Mouse (Mus musculus): ENCODE results near the gene Ice1. TPM values are rescaled to one million over a fixed set of nuclear protein-coding genes. Genes with fewer than 3 reads are reported as not detected.
A peak's percentile ranks its signal among the peaks of the same experiment; 100 is the strongest.

The Ice1 gene
- polyA plus RNA-seq, 1 experiment from 2014 or later: 24.9 TPM

DNA sequence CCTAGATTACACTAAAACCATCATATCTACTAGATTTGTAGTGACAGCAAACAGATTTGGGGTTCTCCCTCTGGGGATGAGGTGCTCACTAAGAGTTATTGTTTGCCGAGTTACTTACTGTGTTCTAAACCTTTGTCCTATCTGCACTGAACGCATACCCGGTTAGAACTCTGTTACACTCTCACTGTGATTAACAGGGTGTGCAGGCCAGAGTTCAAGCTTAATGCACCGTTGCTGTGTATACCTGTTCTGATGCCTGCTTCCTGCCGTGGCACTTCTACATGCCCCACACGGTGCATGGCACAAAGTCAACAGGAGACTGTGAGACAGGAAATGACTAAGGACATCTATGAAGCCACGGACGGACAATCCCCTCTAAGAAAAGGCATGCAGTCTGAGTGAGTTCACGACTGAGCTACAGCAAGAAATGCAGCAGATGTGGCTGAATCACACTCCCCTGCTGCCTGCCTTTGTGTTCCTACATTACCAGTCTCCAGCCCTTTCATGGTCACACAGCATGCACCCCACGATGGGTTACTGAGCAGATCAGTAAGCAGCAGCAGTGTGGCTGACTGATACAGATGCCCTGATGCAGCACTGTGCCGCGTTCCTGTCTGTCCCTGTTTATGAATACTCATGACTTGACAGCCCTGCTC lies 37.3 kb downstream of the Ice1 start:
- no peaks in the 10 kb centered on the region for H3K4me1 ChIP-seq (replicated peaks)
- 71% methylated on average over 12 of the region's 12 CpGs for WGBS
- H3K4me2 ChIP-seq: no peak overlapping the region
- H3K36me3 ChIP-seq: peaks cover 91% of the 10 kb centered on the region
- H3K27ac ChIP-seq (replicated peaks): no peak overlapping the region
- H3K9me3 ChIP-seq: no peaks in the 10 kb centered on the region
- ATAC-seq (ENCODE audit: low read depth): no peak
- H3K27me3 ChIP-seq: no peaks in the 10 kb centered on the region
- H3K9ac ChIP-seq: no peak overlapping the region
- H3K4me3 ChIP-seq: no peak overlapping the region

DNA sequence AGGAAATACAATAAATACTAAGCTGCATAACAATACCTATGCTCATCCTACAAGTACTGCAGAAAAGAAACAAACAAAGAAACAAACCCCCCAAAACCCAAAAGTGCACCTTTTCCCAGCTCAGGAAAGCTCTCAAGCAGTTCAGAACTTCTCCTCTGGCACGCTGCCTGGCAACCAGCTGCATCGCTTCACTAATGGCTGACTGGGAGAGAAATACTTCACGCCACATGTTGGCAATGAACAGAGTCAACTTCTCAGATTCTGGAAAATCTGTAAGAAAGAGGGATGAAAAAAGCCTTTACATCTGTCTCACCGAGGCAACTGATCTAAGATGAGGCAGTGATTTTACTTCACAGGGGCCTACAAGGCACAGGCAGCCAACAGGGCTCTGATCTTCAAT lies 38.5 kb downstream of the Ice1 start:
- WGBS: 80% methylated on average over 4 of the region's 4 CpGs
- no peak for ATAC-seq (ENCODE audit: low read depth)
- peaks cover 91% of the 10 kb centered on the region for H3K36me3 ChIP-seq
- H3K4me1 ChIP-seq (replicated peaks): no peaks in the 10 kb centered on the region
- no peaks in the 10 kb centered on the region for H3K27me3 ChIP-seq
- no peak overlapping the region for H3K9ac ChIP-seq
- no peak overlapping the region for H3K4me2 ChIP-seq
- no peak overlapping the region for H3K4me3 ChIP-seq
- no peak overlapping the region for H3K27ac ChIP-seq (replicated peaks)
- no peaks in the 10 kb centered on the region for H3K9me3 ChIP-seq

DNA sequence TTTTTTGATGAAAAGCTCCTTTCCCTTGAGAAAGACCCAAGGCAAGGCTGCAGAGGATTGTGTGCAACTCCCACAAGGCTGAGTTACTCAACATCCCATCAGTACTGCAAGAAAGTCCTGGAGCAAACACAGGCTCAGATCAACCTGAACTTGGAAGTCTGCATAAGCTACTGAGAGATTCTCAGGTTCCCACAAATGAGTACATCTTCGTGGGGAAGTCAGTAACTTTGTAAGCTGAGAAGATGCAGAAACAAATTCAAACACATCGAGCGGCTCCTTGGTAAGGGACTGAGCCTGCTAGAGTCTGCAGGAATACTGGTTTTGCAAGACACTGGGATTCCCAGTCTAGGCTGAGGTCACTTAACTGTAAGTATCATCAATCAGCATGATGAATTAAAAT lies 40.5 kb downstream of the Ice1 start:
- no peaks in the 10 kb centered on the region for H3K27me3 ChIP-seq
- no peak overlapping the region for H3K27ac ChIP-seq (replicated peaks)
- WGBS: 93% methylated on average over 3 of the region's 3 CpGs
- H3K4me3 ChIP-seq: no peak overlapping the region
- no peaks in the 10 kb centered on the region for H3K4me1 ChIP-seq (replicated peaks)
- H3K4me2 ChIP-seq: no peak overlapping the region
- H3K36me3 ChIP-seq: peaks cover 91% of the 10 kb centered on the region
- ATAC-seq (ENCODE audit: low read depth): no peak
- H3K9ac ChIP-seq: no peak overlapping the region
- no peaks in the 10 kb centered on the region for H3K9me3 ChIP-seq

DNA sequence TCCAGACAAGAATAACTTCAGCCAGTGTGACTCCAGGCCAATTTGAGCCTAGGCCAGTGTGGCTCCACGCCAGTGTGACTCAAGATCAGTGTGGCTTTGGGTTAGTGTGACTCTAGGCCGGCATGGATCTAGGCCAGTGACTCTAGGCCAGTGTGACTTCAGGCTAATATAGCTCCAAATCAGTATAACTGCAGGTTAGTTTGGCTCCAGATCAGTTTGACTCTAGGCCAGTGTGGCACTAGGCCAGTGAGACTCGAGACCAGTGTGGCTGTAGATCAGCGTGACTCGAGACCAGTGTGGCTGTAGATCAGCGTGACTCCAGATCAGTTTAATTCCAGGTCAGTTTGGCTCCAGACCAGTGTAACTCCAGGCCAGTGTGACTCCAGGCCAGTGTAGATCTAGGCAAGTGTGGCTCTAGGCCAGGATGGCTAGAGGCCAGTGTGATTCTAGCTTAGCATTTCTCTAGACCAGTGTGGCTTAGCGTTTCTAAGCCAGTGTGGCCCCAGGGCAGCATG lies 47.1 kb downstream of the Ice1 start:
- Histone ChIP-seq H3K4me1 (replicated peaks) (no peaks in the 10 kb centered on the region), H3K4me2 (no peak overlapping the region), H3K27me3 (no peaks in the 10 kb centered on the region), H3K27ac (replicated peaks) (no peak overlapping the region), H3K4me3 (no peak overlapping the region), H3K9me3 (no peaks in the 10 kb centered on the region), H3K36me3 (peaks cover 88% of the 10 kb centered on the region), H3K9ac (no peak overlapping the region)
- no peak for ATAC-seq (ENCODE audit: low read depth)
- 90% methylated on average over 7 of the region's 7 CpGs for WGBS

DNA sequence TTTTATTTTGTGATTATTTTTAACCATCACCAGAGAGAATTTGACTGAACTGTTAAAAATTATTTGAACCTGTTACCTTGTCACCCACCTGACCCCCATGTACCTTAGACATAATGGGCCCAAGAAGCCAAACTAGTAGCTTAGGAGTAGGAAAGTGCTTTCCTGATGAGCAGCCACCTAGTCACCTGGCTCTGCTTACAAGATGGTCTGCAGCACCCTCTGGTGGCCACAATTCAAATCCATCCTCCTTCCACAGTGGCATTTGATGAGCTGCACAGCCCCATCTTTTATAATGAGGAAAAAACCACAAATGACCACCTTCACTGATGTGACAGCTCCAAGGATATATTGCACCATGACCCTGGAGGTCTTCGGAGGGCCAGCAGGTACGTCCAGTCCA lies 50.5 kb downstream of the Ice1 start:
- Histone ChIP-seq H3K4me2 (no peak overlapping the region), H3K9me3 (no peaks in the 10 kb centered on the region), H3K36me3 (peaks cover 62% of the 10 kb centered on the region), H3K4me3 (no peak overlapping the region), H3K9ac (no peak overlapping the region), H3K27ac (replicated peaks) (no peak overlapping the region), H3K4me1 (replicated peaks) (no peaks in the 10 kb centered on the region), H3K27me3 (no peaks in the 10 kb centered on the region)
- 80% methylated on average over 2 of the region's 2 CpGs for WGBS
- ATAC-seq (ENCODE audit: low read depth): peak; percentile 72

DNA sequence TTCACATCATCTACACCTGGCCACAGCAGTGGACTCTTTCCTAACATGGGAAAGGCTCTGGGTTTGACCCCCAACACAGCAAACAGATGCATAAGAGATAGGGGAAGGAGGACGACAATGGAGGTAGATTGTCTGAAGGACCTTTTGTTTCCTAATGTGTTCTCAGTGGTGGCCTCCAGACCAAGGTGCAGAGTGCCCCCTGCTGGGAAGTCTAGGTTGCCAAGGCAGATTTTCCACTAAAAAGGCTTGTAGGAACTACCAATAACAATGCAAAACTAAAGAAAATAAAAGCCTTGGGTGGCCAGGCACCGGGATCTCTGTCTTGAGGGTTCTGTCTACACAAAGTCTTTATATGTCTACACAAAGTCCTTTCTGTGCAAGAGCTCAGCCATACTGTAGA lies 54.9 kb downstream of the Ice1 start:
- Histone ChIP-seq H3K27me3 (no peaks in the 10 kb centered on the region), H3K4me2 (no peak overlapping the region), H3K4me3 (no peak overlapping the region), H3K9ac (no peak overlapping the region), H3K9me3 (no peaks in the 10 kb centered on the region), H3K4me1 (replicated peaks) (no peaks in the 10 kb centered on the region), H3K36me3 (peaks cover 23% of the 10 kb centered on the region), H3K27ac (replicated peaks) (no peak overlapping the region)
- 25% methylated on average over 2 of the region's 2 CpGs for WGBS
- no peak for ATAC-seq (ENCODE audit: low read depth)

DNA sequence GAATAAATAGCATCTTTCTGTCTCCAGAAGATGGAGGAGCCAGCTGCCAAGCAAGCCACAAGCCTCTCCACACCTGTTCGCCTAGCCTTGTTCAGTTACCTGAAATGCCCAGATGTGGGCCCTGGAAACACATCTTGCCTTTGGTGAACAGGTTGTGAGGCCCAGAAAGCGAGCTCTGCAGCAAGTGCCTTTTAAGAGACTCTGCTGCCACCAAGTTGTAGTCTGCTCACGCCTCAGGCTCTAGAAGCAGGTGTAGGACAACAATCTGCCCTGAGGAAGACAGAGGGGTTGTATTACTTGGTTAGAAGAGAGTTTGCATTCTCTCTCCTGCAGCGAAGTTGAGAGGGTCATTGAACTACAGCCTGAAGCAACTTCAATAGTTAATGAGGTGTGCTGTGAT lies 55.9 kb downstream of the Ice1 start:
- ATAC-seq (ENCODE audit: low read depth): no peak

DNA sequence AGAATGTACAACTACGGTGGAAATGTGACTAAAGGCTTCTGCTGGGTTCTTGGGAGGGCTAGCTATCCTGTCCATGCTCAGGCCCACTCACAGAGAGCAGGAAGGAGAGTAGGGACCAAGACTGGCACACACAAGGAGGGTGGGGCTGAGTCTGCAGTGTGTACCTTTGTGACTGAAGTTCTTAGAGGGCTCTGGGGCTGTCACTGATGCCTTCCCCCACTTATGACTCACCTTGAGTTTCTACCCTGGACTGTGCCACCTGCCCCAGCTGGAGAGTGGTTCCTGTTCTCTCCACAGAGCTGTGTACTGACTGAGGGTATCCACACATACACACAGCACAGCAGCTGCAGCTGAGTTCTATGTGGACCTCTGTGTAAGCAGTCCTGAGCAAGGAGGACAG lies 63.2 kb downstream of the Ice1 start:
- no peaks in the 10 kb centered on the region for H3K36me3 ChIP-seq
- H3K27ac ChIP-seq (replicated peaks): no peak overlapping the region
- H3K27me3 ChIP-seq: no peaks in the 10 kb centered on the region
- H3K9ac ChIP-seq: no peak overlapping the region
- peaks cover 14% of the 10 kb centered on the region for H3K4me1 ChIP-seq (replicated peaks)
- ATAC-seq (ENCODE audit: low read depth): no peak
- H3K9me3 ChIP-seq: no peaks in the 10 kb centered on the region
- 87% methylated on average over 1 of the region's 1 CpGs for WGBS
- no peak overlapping the region for H3K4me3 ChIP-seq
- no peak overlapping the region for H3K4me2 ChIP-seq

More for the DNA sequence above, 55.9 kb downstream of the Ice1 start:
- Histone ChIP-seq H3K4me1 (replicated peaks) (peaks cover 5% of the 10 kb centered on the region), H3K4me3 (no peak overlapping the region), H3K4me2 (no peak overlapping the region), H3K27me3 (no peaks in the 10 kb centered on the region), H3K36me3 (peaks cover 19% of the 10 kb centered on the region), H3K9me3 (no peaks in the 10 kb centered on the region), H3K9ac (no peak overlapping the region), H3K27ac (replicated peaks) (0 out of 2 replicates have a peak overlapping the region, but pooled peaks have one; percentile 13)
- 90% methylated on average over 4 of the region's 4 CpGs for WGBS

DNA sequence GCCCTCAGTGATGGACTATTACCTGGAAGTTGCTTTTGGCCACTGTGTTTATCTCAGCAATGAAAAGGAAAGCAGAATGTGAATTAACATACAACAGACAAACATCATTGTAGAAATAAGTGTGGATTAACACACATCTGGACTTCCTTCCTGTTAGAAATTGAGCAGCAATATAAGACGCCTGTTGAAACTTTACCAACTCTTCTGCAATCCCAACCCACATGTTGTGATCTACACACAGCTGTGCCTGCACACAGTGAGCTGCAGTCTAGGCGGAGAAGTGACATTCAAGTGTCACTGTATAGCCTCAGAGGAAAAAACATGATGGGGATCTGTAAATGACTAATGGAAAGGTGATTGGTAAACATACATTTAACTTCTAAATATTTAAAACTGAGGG lies 69.5 kb downstream of the Ice1 start:
- no peaks in the 10 kb centered on the region for H3K27me3 ChIP-seq
- 84% methylated on average over 2 of the region's 2 CpGs for WGBS
- H3K36me3 ChIP-seq: no peaks in the 10 kb centered on the region
- no peak for ATAC-seq (ENCODE audit: low read depth)
- H3K4me2 ChIP-seq: no peak overlapping the region
- no peaks in the 10 kb centered on the region for H3K4me1 ChIP-seq (replicated peaks)
- H3K9ac ChIP-seq: no peak overlapping the region
- H3K27ac ChIP-seq (replicated peaks): no peak overlapping the region
- H3K4me3 ChIP-seq: no peak overlapping the region
- no peaks in the 10 kb centered on the region for H3K9me3 ChIP-seq

DNA sequence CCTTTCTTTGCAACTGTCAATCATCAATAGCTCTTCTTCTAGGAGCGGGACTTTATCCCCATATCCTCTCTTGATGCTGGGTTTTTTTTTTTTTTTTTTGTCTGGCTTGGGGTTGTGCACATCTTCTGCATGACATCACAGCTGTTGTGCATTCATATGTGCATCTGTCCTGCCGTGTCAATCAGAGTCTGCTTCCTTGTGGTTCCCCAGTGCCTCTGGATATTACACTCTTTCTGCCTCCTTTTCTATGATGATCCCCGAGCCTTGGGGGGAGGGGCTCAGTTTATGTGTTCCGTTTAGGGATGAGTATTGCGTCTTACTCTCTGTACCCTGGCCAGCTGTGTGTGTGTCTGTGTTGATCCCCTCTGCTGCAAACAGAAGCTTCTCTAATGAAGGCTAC lies 84.0 kb downstream of the Ice1 start:
- Histone ChIP-seq H3K4me2 (no peak overlapping the region), H3K4me1 (replicated peaks) (no peaks in the 10 kb centered on the region), H3K9me3 (no peaks in the 10 kb centered on the region), H3K27me3 (no peaks in the 10 kb centered on the region), H3K4me3 (no peak overlapping the region), H3K27ac (replicated peaks) (no peak overlapping the region), H3K9ac (no peak overlapping the region), H3K36me3 (no peaks in the 10 kb centered on the region)
- ATAC-seq (ENCODE audit: low read depth): no peak
- 75% methylated on average over 5 of the region's 5 CpGs for WGBS

DNA sequence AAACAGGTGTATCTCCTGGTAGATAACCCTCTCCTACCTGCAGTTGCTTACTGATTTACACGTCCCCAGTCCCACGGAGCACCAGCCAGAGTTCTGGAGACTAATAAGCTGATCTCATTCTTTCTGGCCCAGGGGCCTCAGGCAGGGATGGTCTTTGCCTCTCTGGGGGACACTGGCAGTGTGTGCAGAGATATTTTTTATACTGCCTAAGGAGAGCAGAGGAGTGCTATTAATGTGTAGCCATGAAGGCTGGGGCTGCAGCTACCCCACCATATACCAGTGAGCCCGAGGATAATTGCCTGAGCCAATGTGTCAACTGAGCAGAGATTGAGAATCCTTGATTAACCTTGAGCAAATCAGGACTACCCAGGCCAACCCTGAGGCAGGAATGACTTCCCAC lies 90.0 kb downstream of the Ice1 start:
- 25% methylated on average over 3 of the region's 3 CpGs for WGBS
- Histone ChIP-seq H3K27me3 (no peaks in the 10 kb centered on the region), H3K4me3 (no peak overlapping the region), H3K4me2 (no peak overlapping the region), H3K36me3 (no peaks in the 10 kb centered on the region), H3K9me3 (no peaks in the 10 kb centered on the region), H3K9ac (no peak overlapping the region), H3K27ac (replicated peaks) (peak overlapping the region; percentile 9; the same call in 1 of the 2 replicates), H3K4me1 (replicated peaks) (peaks cover 11% of the 10 kb centered on the region)
- no peak; the same call in 1 of the 2 replicates for ATAC-seq (ENCODE audit: low read depth)

DNA sequence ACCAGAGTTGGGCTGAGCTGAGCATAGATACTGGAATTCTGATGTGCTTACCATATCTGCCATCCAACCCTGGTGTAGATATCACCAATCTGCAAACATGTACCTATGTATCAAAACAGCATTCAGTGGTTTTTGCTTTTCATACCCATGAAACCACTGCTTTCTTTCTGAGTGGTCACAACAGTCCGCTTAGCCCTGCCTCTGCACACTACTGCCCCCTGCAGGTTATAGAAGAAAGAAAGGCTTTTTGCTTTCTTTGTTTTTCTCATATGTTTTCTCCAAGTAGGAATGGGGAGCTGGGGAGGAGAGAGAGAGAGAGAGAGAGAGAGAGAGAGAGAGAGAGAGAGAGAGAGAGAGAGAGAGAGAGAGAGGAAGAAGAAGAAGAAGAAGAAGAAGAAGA lies 92.2 kb downstream of the Ice1 start:
- H3K4me3 ChIP-seq: no peak overlapping the region
- no peak for ATAC-seq (ENCODE audit: low read depth)
- 5% methylated on average over 1 of the region's 1 CpGs for WGBS
- H3K4me1 ChIP-seq (replicated peaks): peaks cover 11% of the 10 kb centered on the region
- H3K9me3 ChIP-seq: no peaks in the 10 kb centered on the region
- H3K27me3 ChIP-seq: no peaks in the 10 kb centered on the region
- H3K4me2 ChIP-seq: no peak overlapping the region
- no peak overlapping the region for H3K27ac ChIP-seq (replicated peaks)
- H3K36me3 ChIP-seq: no peaks in the 10 kb centered on the region
- H3K9ac ChIP-seq: no peak overlapping the region

DNA sequence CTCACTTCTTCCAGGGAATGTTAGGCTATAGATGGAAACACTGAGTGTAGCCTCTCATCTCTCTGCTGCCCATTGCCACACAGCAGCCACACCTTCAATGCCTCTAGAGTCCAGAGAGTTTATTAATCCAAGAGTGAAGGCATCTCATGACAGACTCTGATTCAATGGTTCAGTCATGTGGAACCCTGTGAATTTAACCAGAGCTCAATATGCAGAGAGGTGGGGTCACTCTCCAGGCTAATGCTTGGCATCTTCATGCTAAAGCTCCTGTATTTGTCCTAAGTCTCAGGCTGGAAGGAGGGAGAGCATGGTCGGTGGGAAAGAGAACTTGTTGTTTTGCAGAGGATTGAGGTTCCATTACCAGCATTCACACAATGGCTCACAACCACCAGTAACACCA lies 97.6 kb downstream of the Ice1 start:
- no peak for ATAC-seq (ENCODE audit: low read depth)
- Histone ChIP-seq H3K4me3 (no peak overlapping the region), H3K27ac (replicated peaks) (no peak overlapping the region), H3K9me3 (no peaks in the 10 kb centered on the region), H3K27me3 (no peaks in the 10 kb centered on the region), H3K36me3 (no peaks in the 10 kb centered on the region), H3K4me1 (replicated peaks) (0 out of 2 replicates have a peak, but pooled peaks cover under 1% of the 10 kb centered on the region), H3K9ac (no peak overlapping the region), H3K4me2 (no peak overlapping the region)
- WGBS: 73% methylated on average over 1 of the region's 1 CpGs

All from neural tube, embryonic 13.5 days (tissue).